Mouse (Mus musculus) liver, embryonic 14.5 days (tissue): Measurements from ENCODE around the gene Il27.

Experiments
- CTCF ChIP-seq: IDR thresholded peaks from 2 replicates; pipeline ENCODE4 v1.5.1; 2016; ENCODE audit warnings: antibody characterized with exemption, low read depth, control low read depth
- EP300 ChIP-seq: IDR thresholded peaks from 2 replicates; pipeline ENCODE4 v1.6.1; 2016; ENCODE audit warnings: antibody characterized with exemption, low read depth

DNA sequence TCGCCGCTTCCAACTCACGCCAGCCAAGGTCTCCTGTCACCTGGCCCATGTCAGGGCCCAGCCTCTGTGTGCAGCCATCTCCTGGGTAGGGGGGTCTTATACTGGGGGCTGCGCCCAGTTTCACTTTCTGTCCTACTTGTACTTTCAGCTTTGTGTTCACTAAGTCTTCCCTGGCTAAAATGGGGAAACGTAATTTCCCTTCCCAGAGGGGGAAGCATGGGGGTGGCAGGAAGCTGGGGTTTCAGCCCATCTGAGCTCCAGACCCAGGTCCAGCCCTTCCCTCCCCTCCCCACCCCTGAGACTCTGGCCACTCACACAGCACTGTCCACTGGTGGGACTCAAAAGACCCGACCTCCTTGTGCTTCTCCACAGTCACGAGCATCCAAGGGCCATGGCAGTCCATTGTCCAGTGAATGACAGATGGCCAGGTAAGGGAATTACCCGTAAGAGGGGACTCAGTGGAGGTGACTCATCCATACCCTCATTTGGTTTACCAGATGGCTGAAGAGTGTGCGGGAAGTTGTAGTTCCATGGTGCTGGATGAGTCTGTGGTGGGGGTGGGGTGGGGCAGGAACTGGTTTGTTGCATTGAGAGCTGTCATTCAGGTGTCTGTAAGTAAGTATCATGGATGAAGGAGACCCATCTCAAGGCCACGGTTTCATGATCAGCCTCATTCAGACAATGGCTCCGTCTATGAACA lies at the start of gene Il27:
- no peak for TF ChIP-seq CTCF
- TF ChIP-seq EP300 = no peak
